26 mouse cellular contexts compared by ENCODE assay signal in the genomic region with DNA sequence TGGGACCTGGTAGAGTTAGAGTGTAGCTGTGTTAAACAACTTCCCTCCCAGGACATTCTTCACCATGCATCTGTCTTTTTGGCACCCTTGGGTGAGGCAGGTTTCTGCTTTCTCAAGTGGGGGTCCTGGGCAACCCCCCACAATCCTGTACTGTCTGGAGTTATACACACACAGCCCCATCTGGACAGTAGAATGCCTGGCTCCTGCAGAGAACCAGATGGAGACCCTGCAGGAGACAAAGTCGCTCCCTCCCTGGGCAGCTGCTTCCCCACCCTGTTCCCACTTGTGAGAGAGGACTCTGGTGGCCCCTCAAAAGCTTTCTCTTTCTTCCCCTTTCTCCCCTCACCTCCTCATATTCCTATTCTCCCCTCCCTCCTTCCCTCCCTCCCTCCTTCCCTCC. TPM values are rescaled to one million over a fixed set of nuclear protein-coding genes. Genes with fewer than 3 reads are reported as not detected.
A peak's percentile ranks its signal among the peaks of the same experiment; 100 is the strongest.
DNase-seq lines count a peak whose midpoint lies in the region; ATAC-seq and TF ChIP-seq lines count a peak whose summit lies in the region.
"Had no signal": no experiment of that assay in that cellular context is flagged by ENCODE, and none has a peak within 500 bp of the region (broad histone marks: within the 10 kb centered on the region; RNA-seq: fewer than 3 reads in every experiment).

No protein-coding gene starts in this region.

- H3K4me2 ChIP-seq in forebrain, embryonic 15.5 days (replicated peaks): no peak overlapping the region
- no peak overlapping the region for H3K4me2 ChIP-seq in forebrain, embryonic 14.5 days (ENCODE audit: low read length)
- H3K4me2 ChIP-seq in midbrain, embryonic 13.5 days (replicated peaks): no peak overlapping the region
- H3K4me2 ChIP-seq: embryonic facial prominence, embryonic 13.5 days; embryonic facial prominence, embryonic 15.5 days had no signal

- ATAC-seq in forebrain, embryonic 15.5 days (replicated peaks): no peak
- ATAC-seq in forebrain, embryonic 14.5 days: no peak; the same call in 1 of the 2 replicates
- no peak for ATAC-seq in midbrain, embryonic 13.5 days
- ATAC-seq: activated CD4-positive, CD25-positive, alpha-beta regulatory T cell, adult 4 months; CD4-positive, CD25-positive, alpha-beta regulatory T cell, adult 4 months; Patski had no signal

- H3K27ac ChIP-seq in forebrain, embryonic 15.5 days (replicated peaks): peak overlapping the region; percentile 8; the same call in 1 of the 2 replicates
- H3K27ac ChIP-seq in forebrain, embryonic 14.5 days (ENCODE audit: low read depth, low read length): no peak overlapping the region
- H3K27ac ChIP-seq in midbrain, embryonic 10.5 days (replicated peaks): 0 out of 2 replicates have a peak overlapping the region, but pooled peaks have one; percentile 23
- no peak overlapping the region for H3K27ac ChIP-seq in midbrain, embryonic 13.5 days
- H3K27ac ChIP-seq: embryonic facial prominence, embryonic 13.5 days; embryonic facial prominence, embryonic 15.5 days had no signal

- WGBS in forebrain, embryonic 15.5 days: 59% methylated on average over 1 of the region's 1 CpGs
- WGBS in forebrain, embryonic 14.5 days: 54% methylated on average over 1 of the region's 1 CpGs
- 80% methylated on average over 1 of the region's 1 CpGs for WGBS in midbrain, embryonic 10.5 days
- 67% methylated on average over 1 of the region's 1 CpGs for WGBS in midbrain, embryonic 13.5 days

- TF ChIP-seq CTCF in brain, embryonic 14.5 days (IDR thresholded peaks at IDR 0.05; ENCODE audit: borderline replicate concordance, extremely low read depth, insufficient read depth, insufficient read length): no peak

- H3K9me3 ChIP-seq in forebrain, embryonic 15.5 days: no peaks in the 10 kb centered on the region
- H3K9me3 ChIP-seq in forebrain, embryonic 14.5 days (replicated peaks; ENCODE audit: control insufficient read depth, low read length): 0 out of 2 replicates have a peak, but pooled peaks cover 3% of the 10 kb centered on the region
- no peaks in the 10 kb centered on the region for H3K9me3 ChIP-seq in midbrain, embryonic 10.5 days (replicated peaks)
- no peaks in the 10 kb centered on the region for H3K9me3 ChIP-seq in midbrain, embryonic 13.5 days
- H3K9me3 ChIP-seq: embryonic facial prominence, embryonic 13.5 days; embryonic facial prominence, embryonic 15.5 days had no signal

- H3K4me3 ChIP-seq in forebrain, embryonic 15.5 days: no peak overlapping the region
- no peak overlapping the region for H3K4me3 ChIP-seq in forebrain, embryonic 14.5 days (ENCODE audit: low read depth, low read length)
- H3K4me3 ChIP-seq in midbrain, embryonic 10.5 days: no peak overlapping the region
- H3K4me3 ChIP-seq in midbrain, embryonic 13.5 days (replicated peaks): no peak overlapping the region
- H3K4me3 ChIP-seq: embryonic facial prominence, embryonic 13.5 days; embryonic facial prominence, embryonic 15.5 days; erythroblast, embryonic 14.5 days had no signal

- DNase-seq in cerebellum, adult 11-12 months: peak; percentile 6
- no peak for DNase-seq in cerebellum, postnatal 14 days
- no peak for DNase-seq in forebrain, embryonic 14.5 days (ENCODE audit: low spot score)
- DNase-seq in midbrain, embryonic 10.5 days (ENCODE audit: low spot score): no peak
- peak; percentile 51 for DNase-seq in brain, embryonic 14.5 days (ENCODE audit: low read depth)
- no peak for DNase-seq in liver
- DNase-seq: adrenal gland, adult 8-10 months; adrenal gland, postnatal 14 days; adrenal gland, postnatal 36 days; B cell, adult 2 months; cerebellum, adult 11 months; cerebellum, adult 2 months; cerebellum, adult 9-10 months; cerebellum, postnatal 36 days; embryo, embryonic 11 days had no signal

- no peaks in the 10 kb centered on the region for H3K36me3 ChIP-seq in forebrain, embryonic 15.5 days
- H3K36me3 ChIP-seq in forebrain, embryonic 14.5 days (ENCODE audit: control insufficient read depth, insufficient read depth, low read length): no peaks in the 10 kb centered on the region
- no peaks in the 10 kb centered on the region for H3K36me3 ChIP-seq in midbrain, embryonic 10.5 days
- no peaks in the 10 kb centered on the region for H3K36me3 ChIP-seq in midbrain, embryonic 13.5 days
- H3K36me3 ChIP-seq: embryonic facial prominence, embryonic 13.5 days; embryonic facial prominence, embryonic 15.5 days; G1E had no signal

- no peaks in the 10 kb centered on the region for H3K27me3 ChIP-seq in forebrain, embryonic 15.5 days
- H3K27me3 ChIP-seq in forebrain, embryonic 14.5 days (replicated peaks; ENCODE audit: control insufficient read depth, insufficient read depth, low read length): no peaks in the 10 kb centered on the region
- peaks cover 29% of the 10 kb centered on the region for H3K27me3 ChIP-seq in midbrain, embryonic 10.5 days (ENCODE audit: low read depth, poor library complexity, severe bottlenecking)
- H3K27me3 ChIP-seq in midbrain, embryonic 13.5 days: peaks cover 15% of the 10 kb centered on the region
- H3K27me3 ChIP-seq: embryonic facial prominence, embryonic 15.5 days had no signal

- H3K9ac ChIP-seq in forebrain, embryonic 15.5 days (replicated peaks): no peak overlapping the region
- H3K9ac ChIP-seq in forebrain, embryonic 14.5 days (ENCODE audit: low read length): no peak overlapping the region
- H3K9ac ChIP-seq in midbrain, embryonic 13.5 days (replicated peaks): no peak overlapping the region
- H3K9ac ChIP-seq: embryonic facial prominence, embryonic 13.5 days; embryonic facial prominence, embryonic 15.5 days had no signal

- peaks cover 35% of the 10 kb centered on the region for H3K4me1 ChIP-seq in forebrain, embryonic 15.5 days
- H3K4me1 ChIP-seq in forebrain, embryonic 14.5 days (ENCODE audit: control insufficient read depth, insufficient read depth, low read length): peaks cover 19% of the 10 kb centered on the region
- peaks cover 24% of the 10 kb centered on the region for H3K4me1 ChIP-seq in midbrain, embryonic 10.5 days
- peaks cover 18% of the 10 kb centered on the region for H3K4me1 ChIP-seq in midbrain, embryonic 13.5 days (replicated peaks)

- TF ChIP-seq POLR2A in brain, embryonic 14.5 days (IDR thresholded peaks at IDR 0.05; ENCODE audit: borderline replicate concordance, extremely low read depth, insufficient read depth, insufficient read length, poor library complexity, severe bottlenecking): no peak

RNA-seq across cellular contexts. Expression of gene A530016L24Rik, which starts 49.3 kb away (rescaled TPM):
- 0.14 and 0.22 TPM in 2 replicates for polyA plus RNA-seq in forebrain, embryonic 15.5 days (2015; fragmentation: Nextera tagmentation; extraction: Ambion mirVana)
- polyA plus RNA-seq in forebrain, embryonic 14.5 days (2014; fragmentation: Nextera tagmentation; extraction: Ambion mirVana): 0.09 and 0.12 TPM in 2 replicates
- not detected in 2 replicates for polyA plus RNA-seq in midbrain, embryonic 10.5 days (2016; fragmentation: Nextera tagmentation; extraction: Ambion mirVana)
- polyA plus RNA-seq in midbrain, embryonic 13.5 days (2015; fragmentation: Nextera tagmentation; extraction: Ambion mirVana): 0.09 and 0.15 TPM in 2 replicates
- 0.04 and 0.11 TPM in 2 replicates for polyA plus RNA-seq in brain, embryonic 14.5 days (2012; rRNA removed)
- polyA plus RNA-seq: activated CD4-positive, CD25-positive, alpha-beta regulatory T cell, adult 4 months; CD4-positive, CD25-positive, alpha-beta regulatory T cell, adult 4 months; embryonic facial prominence, embryonic 11.5 days; forebrain, embryonic 11.5 days; G1E had no signal

Comparison
In these comparisons a context has a peak if more than half of its experiments do, and no peak if none do; other contexts are left out.
1. DNase-seq: peak in cerebellum, adult 11-12 months (single experiment) and brain, embryonic 14.5 days (single experiment); none in cerebellum, postnatal 14 days (0 of 2), forebrain, embryonic 14.5 days (single experiment), midbrain, embryonic 10.5 days (single experiment) and liver (single experiment).
2. H3K27ac ChIP-seq: peak in forebrain, embryonic 15.5 days (single experiment) and midbrain, embryonic 10.5 days (single experiment); none in forebrain, embryonic 14.5 days (single experiment) and midbrain, embryonic 13.5 days (single experiment).